Mouse (Mus musculus) heart, embryonic 16.5 days (tissue): ENCODE measurements around the gene Tssk1. TPM values are rescaled to one million over a fixed set of nuclear protein-coding genes. Genes with fewer than 3 reads are reported as not detected.

ENCODE experiments used
- ATAC-seq: fragments of 200-750 bp; cut with Nextera tagmentation; replicated peaks from 2 replicates; pipeline ENCODE4 v1.8.0; 2017; ENCODE audit warnings: moderate number of reproducible peaks; ENCODE audit not compliant: insufficient read depth, low FRiP score; ENCODE audit errors: extremely low read depth
- H3K27ac ChIP-seq: fragments of 300-500 bp; sonication (generic); 2 replicates; pipeline ENCODE4 v1.5.1; 2014; ENCODE audit warnings: mild to moderate bottlenecking, low read length, control low read depth, moderate library complexity
- H3K27me3 ChIP-seq: fragments of 300-500 bp; sonication (generic); 2 replicates; pipeline ENCODE4 v1.6.1; 2014; ENCODE audit warnings: low read length, mixed read lengths; ENCODE audit not compliant: control insufficient read depth, insufficient read depth
- H3K36me3 ChIP-seq: fragments of 300-500 bp; sonication (generic); 2 replicates; pipeline ENCODE4 v1.6.1; 2014; ENCODE audit not compliant: control insufficient read depth, insufficient read depth
- H3K4me1 ChIP-seq: fragments of 300-500 bp; sonication (generic); 2 replicates; pipeline ENCODE4 v1.6.1; 2014; ENCODE audit warnings: low read length, mixed read lengths; ENCODE audit not compliant: control insufficient read depth, insufficient read depth
- H3K4me2 ChIP-seq: fragments of 300-500 bp; sonication (generic); 2 replicates; pipeline ENCODE4 v1.6.1; 2014; ENCODE audit warnings: low read depth, mild to moderate bottlenecking, control low read depth, low read length
- H3K4me3 ChIP-seq: fragments of 300-500 bp; sonication (generic); 2 replicates; pipeline ENCODE4 v1.5.1; 2014; ENCODE audit warnings: mild to moderate bottlenecking, control low read depth, low read length
- H3K9ac ChIP-seq: fragments of 300-500 bp; sonication (generic); 2 replicates; pipeline ENCODE4 v1.6.1; 2014; ENCODE audit warnings: low read length, control low read depth
- H3K9me3 ChIP-seq: fragments of 300-500 bp; sonication (generic); replicated peaks from 2 replicates; pipeline ENCODE4 v1.6.1; 2016; ENCODE audit warnings: low read length; ENCODE audit not compliant: control insufficient read depth
- WGBS: fragments of 180-500 bp; shearing (Covaris S2); extraction: QIAGEN DNeasy Blood & Tissue Kit; methylation state at CpG from one replicate; pipeline ENCODE4 v1.1.7; 2014; 5-methylcytosine and 5-hydroxymethylcytosine counted together
- polyA plus RNA-seq: library from polyadenylated mRNA; unstranded; fragments of >200 nt; fragmentation: Nextera tagmentation; extraction: Ambion mirVana; gene quantifications from 2 replicates; pipeline ENCODE4 v1.2.1, GENCODE M21; 2015

Gene Tssk1
- polyA plus RNA-seq, 1 experiment from 2014 or later, result 0.05 TPM

DNA sequence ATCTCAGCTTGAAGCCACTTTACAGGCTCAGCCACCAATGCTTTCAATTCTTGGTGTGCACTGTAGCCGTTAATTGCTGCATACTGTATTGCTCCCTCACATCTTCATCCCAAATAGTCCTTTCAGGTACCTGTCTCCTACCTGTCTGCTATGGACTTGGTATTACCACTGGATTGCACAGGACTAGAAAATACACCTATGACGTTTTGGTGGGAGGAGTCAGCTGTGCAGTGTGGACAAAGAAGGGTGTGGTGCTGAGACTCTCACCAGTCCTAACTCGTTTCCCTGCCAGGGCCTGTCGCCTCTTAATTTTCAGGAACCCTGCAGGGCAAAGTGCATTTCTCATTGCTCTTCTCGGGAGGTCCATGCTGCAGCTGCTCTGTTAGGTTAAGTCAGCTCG is 28.3 kb upstream of the Tssk1 start:
- Histone ChIP-seq H3K9ac (no peak overlapping the region), H3K27me3 (no peaks in the 10 kb centered on the region), H3K4me1 (no peaks in the 10 kb centered on the region; the same call in 1 of the 2 replicates), H3K36me3 (0 out of 2 replicates have a peak, but pooled peaks cover 5% of the 10 kb centered on the region), H3K9me3 (no peaks in the 10 kb centered on the region), H3K27ac (no peak overlapping the region), H3K4me3 (no peak overlapping the region), H3K4me2 (no peak overlapping the region)
- 72% methylated on average over 6 of the region's 6 CpGs for WGBS
- no peak for ATAC-seq

DNA sequence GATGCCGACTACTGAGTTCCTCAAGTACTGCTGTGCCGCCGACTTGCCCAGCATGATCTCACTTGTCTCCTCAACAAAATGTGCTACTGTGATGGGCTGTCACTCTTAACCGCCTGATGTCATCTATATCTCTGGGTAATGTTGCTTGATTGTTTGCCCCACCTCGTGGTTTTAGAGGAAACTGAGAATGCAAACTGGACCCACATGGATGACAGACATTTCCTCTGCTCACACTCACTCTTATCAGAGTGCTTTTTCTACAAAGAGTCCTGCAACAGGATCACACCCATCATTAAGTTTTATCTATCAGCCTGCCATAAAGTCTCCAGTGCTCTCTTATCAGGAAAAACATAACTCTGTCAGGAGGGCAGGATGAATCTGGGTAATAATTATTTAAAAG is 22.8 kb upstream of the Tssk1 start:
- Histone ChIP-seq H3K4me1 (peaks cover 18% of the 10 kb centered on the region), H3K27ac (no peak overlapping the region), H3K36me3 (0 out of 2 replicates have a peak, but pooled peaks cover 3% of the 10 kb centered on the region), H3K4me3 (no peak overlapping the region), H3K4me2 (no peak overlapping the region), H3K27me3 (no peaks in the 10 kb centered on the region), H3K9ac (no peak overlapping the region), H3K9me3 (no peaks in the 10 kb centered on the region)
- WGBS, result 44% methylated on average over 5 of the region's 5 CpGs
- no peak for ATAC-seq

DNA sequence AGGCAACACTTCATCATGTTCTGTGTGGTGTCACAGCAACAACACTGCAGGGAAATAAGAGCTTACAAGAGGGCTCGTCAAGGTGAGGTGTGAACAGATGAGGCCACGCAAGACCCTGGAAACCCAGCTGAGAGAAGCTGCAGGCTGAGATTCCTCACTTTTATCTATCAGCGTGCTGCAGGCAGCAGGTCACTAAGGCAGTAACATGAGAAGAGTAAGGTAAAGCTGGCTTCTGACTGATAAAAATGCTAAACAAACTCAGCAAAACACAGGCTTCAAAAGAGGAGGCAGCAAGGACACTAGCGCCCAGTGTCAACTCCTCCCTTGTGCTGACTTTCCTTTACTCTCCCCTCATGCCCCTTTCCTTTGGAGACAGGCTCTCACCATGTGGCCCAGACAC is 21.0 kb upstream of the Tssk1 start:
- 0 out of 2 replicates have a peak, but pooled peaks cover 3% of the 10 kb centered on the region for H3K36me3 ChIP-seq
- H3K9me3 ChIP-seq, result no peaks in the 10 kb centered on the region
- H3K27ac ChIP-seq, result no peak overlapping the region; the same call in 1 of the 2 replicates
- H3K4me1 ChIP-seq, result peaks cover 18% of the 10 kb centered on the region
- no peak overlapping the region for H3K9ac ChIP-seq
- 32% methylated on average over 4 of the region's 4 CpGs for WGBS
- no peak overlapping the region for H3K4me3 ChIP-seq
- no peak overlapping the region for H3K4me2 ChIP-seq
- no peak for ATAC-seq
- no peaks in the 10 kb centered on the region for H3K27me3 ChIP-seq

DNA sequence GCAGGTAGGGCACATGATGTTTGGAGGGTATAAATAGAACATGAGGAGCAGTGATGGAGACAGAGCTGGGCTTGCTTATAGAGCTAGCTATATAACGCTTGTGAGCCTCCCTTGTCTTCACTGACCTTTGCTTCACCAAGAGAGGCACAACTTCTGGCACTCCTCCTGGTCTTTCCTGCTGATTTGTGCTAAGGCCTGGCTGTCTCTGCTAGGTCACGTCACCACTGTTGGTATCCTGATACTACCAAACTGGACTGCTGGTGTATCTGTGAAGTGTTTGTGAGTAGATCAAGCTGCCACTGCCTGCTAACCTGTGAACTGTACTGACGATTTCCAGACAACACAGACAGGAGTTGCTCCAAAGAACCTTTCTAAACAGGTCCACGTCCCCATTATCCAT is 18.8 kb upstream of the Tssk1 start:
- WGBS, result 32% methylated on average over 4 of the region's 4 CpGs
- peak; percentile 76 for ATAC-seq
- H3K4me2 ChIP-seq, result no peak overlapping the region
- H3K27ac ChIP-seq, result peak overlapping the region; percentile 70
- 0 out of 2 replicates have a peak, but pooled peaks cover 3% of the 10 kb centered on the region for H3K36me3 ChIP-seq
- no peaks in the 10 kb centered on the region for H3K27me3 ChIP-seq
- H3K9ac ChIP-seq, result no peak overlapping the region
- H3K4me1 ChIP-seq, result peaks cover 18% of the 10 kb centered on the region
- no peak overlapping the region for H3K4me3 ChIP-seq
- no peaks in the 10 kb centered on the region for H3K9me3 ChIP-seq

DNA sequence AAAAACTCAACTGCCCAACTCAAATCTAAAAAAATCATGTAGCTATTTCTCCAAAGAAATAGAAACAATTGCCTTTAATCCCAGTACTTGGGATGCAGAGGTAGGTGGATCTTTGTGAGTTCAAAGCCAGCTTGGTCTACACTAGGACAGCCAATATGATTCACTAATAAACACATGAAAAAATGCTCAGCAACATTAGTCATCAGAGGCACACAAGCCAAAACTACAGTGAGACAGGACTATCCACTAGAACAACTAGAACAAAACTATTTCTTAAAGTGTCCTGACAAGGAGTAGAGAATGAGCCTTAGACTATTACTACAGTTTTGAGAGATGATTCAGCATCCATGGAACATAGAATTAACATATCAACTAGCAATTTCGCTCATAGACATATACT is 17.9 kb upstream of the Tssk1 start:
- Histone ChIP-seq H3K9ac (no peak overlapping the region), H3K9me3 (no peaks in the 10 kb centered on the region), H3K4me1 (peaks cover 18% of the 10 kb centered on the region), H3K4me3 (no peak overlapping the region), H3K36me3 (no peaks in the 10 kb centered on the region), H3K27me3 (no peaks in the 10 kb centered on the region), H3K27ac (no peak overlapping the region), H3K4me2 (no peak overlapping the region)
- 100% methylated on average over 1 of the region's 1 CpGs for WGBS
- no peak for ATAC-seq

DNA sequence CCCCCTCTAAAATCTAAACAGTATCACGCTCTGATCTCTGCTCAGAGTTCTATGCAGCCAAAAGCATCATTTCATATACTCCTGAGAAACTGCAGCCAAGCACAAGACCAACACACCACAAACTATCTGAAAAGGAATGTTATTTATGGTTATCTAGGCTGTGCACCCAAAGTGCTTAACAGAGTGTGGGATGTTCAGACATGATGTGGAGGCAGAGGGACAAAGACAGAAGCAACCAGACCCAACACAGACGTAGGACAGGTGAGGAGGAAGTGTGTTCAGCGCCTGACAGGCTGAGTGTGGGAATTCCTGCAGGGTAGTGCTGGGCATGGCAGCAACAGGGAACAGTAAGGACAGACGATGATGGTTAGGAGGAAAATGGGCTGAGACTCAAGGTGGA is 14.5 kb upstream of the Tssk1 start:
- Histone ChIP-seq H3K4me2 (no peak overlapping the region), H3K4me1 (peaks cover 10% of the 10 kb centered on the region), H3K27ac (no peak overlapping the region), H3K27me3 (no peaks in the 10 kb centered on the region), H3K9ac (no peak overlapping the region), H3K4me3 (no peak overlapping the region), H3K36me3 (no peaks in the 10 kb centered on the region), H3K9me3 (no peaks in the 10 kb centered on the region)
- ATAC-seq, result no peak
- WGBS, result 82% methylated on average over 4 of the region's 4 CpGs

DNA sequence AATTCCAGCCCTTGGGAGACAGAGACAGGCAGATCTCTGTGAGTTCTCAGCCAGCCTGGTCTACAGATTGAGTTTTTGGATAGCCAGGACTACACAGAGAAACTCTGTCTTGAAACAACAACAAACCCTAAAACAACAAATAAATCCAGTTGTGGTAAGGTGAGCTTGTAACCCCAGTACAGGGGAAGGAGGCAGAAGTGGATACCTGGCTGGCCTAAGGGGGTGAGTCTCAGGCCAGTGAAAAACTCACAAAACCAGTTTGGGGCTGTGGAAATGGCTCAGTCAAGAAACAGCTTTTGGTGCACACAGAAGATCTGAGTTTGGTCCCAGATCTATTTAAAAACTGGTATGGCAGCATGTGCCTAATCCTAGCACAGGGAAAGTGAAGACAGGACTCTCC is 11.8 kb upstream of the Tssk1 start:
- H3K36me3 ChIP-seq, result no peaks in the 10 kb centered on the region
- H3K27me3 ChIP-seq, result no peaks in the 10 kb centered on the region
- no peaks in the 10 kb centered on the region for H3K9me3 ChIP-seq
- no peak overlapping the region for H3K27ac ChIP-seq
- peaks cover 7% of the 10 kb centered on the region for H3K4me1 ChIP-seq
- no peak overlapping the region for H3K4me3 ChIP-seq
- ATAC-seq, result no peak
- no peak overlapping the region for H3K9ac ChIP-seq
- H3K4me2 ChIP-seq, result no peak overlapping the region

DNA sequence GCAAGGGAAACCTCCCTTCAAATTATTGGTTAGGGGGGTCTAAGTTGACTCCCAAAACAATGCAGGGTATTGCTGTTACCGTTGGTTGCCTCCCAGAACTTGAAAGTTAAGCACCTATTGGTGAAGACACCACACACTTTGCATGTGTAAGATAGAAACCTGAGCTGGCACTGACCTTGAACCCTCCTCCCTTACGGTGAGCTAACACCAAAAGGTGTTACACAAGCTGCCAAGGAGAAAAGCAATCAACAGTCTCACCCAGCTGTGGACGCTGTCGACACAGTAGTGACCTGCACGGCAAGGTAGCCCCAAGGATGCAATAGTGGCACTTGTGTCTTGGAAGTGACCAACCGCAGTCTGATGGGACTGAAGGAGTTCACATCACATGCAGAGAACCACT is 9.9 kb upstream of the Tssk1 start:
- peaks cover 7% of the 10 kb centered on the region for H3K4me1 ChIP-seq
- 62% methylated on average over 6 of the region's 6 CpGs for WGBS
- H3K27me3 ChIP-seq, result no peaks in the 10 kb centered on the region
- H3K4me3 ChIP-seq, result no peak overlapping the region
- H3K9ac ChIP-seq, result no peak overlapping the region
- no peaks in the 10 kb centered on the region for H3K9me3 ChIP-seq
- H3K36me3 ChIP-seq, result no peaks in the 10 kb centered on the region
- no peak for ATAC-seq
- no peak overlapping the region for H3K4me2 ChIP-seq
- no peak overlapping the region for H3K27ac ChIP-seq

DNA sequence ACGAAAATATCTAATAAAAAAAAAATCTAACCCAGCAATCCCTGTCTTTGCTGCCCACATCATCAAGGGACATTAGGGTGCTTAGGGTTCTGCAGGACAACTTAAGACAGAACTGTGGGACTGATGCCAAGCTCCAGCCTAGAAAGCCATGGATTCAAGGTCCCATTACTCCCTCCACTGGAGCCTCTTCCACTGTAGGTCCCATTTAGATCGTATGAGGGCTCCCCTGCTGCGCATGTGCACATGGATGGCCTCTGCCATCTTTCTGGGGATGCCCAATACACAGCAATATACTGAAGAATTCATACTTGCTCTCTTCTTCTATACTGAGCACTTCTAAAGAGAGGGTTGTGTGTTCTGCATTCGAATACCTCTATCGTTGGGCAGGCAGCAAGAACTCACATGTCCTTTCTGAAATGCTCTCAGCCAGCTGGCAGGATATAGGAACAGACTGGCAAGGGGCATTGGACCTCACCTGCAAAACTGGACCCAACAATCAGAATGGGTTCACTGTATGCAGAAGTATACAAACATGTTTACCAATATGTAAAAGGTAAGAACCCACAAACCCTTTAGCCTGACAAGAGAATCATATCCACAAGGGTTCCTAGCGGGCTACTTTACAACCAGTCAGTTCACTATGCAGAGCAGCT is 4.2 kb upstream of the Tssk1 start:
- ATAC-seq, result no peak
- Histone ChIP-seq H3K9me3 (no peaks in the 10 kb centered on the region), H3K9ac (peak overlapping the region; percentile 98; the same call in 1 of the 2 replicates), H3K4me1 (peaks cover 26% of the 10 kb centered on the region), H3K27me3 (no peaks in the 10 kb centered on the region), H3K4me2 (peak overlapping the region; percentile 90), H3K36me3 (no peaks in the 10 kb centered on the region), H3K27ac (no peak overlapping the region), H3K4me3 (peak overlapping the region; percentile 94)
- 81% methylated on average over 6 of the region's 6 CpGs for WGBS
